9 mouse cellular contexts compared by ENCODE assay signal in the genomic region with DNA sequence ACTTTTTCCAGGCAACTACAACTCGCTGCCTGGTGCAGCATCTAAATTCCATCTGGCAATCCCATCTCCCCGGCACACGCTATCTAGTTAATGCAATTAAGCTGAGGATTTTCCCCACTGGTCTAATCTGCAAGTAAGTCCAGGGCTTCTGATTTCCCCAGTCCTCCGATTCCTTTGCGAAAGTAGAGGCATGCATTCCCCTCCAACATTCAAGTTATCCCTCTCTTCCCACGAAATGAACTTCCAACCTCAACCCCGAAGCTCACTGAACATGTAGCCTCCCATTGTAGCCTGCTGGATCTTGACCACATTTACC. TPM values are rescaled to one million over a fixed set of nuclear protein-coding genes. Genes with fewer than 3 reads are reported as not detected.
A peak's percentile ranks its signal among the peaks of the same experiment; 100 is the strongest.
DNase-seq lines count a peak whose midpoint lies in the region; ATAC-seq and TF ChIP-seq lines count a peak whose summit lies in the region.
"Had no signal": no experiment of that assay in that cellular context is flagged by ENCODE, and none has a peak within 500 bp of the region (broad histone marks: within the 10 kb centered on the region; RNA-seq: fewer than 3 reads in every experiment).

No protein-coding gene starts in this region.

- H3K4me3 ChIP-seq in left cerebral cortex, adult 2 months, result peak overlapping the region; percentile 67
- H3K4me3 ChIP-seq in forebrain, embryonic 10.5 days, result peak overlapping the region; percentile 84
- peak overlapping the region; percentile 54 for H3K4me3 ChIP-seq in limb, embryonic 10.5 days
- H3K4me3 ChIP-seq in neural tube, embryonic 14.5 days (ENCODE audit: low read depth, low read length), result peak overlapping the region; percentile 83

- TF ChIP-seq CTCF in left cerebral cortex, adult 2 months (IDR thresholded peaks at IDR 0.05), result no peak

- no peaks in the 10 kb centered on the region for H3K9me3 ChIP-seq in forebrain, embryonic 10.5 days
- no peaks in the 10 kb centered on the region for H3K9me3 ChIP-seq in limb, embryonic 10.5 days (replicated peaks)
- no peaks in the 10 kb centered on the region for H3K9me3 ChIP-seq in neural tube, embryonic 14.5 days (ENCODE audit: control insufficient read depth, low read length)

- intact Hi-C loops in left cerebral cortex, adult 2 months (cut with DNase I), result loop anchor here (10.0 kb wide), 4 partner anchors 111 to 1201 kb away; no protein-coding TSS in a partner anchor
- intact Hi-C loops in left cerebral cortex, postnatal 14 days (cut with DNase I), result loop anchor here (10.0 kb wide), 1 partner anchor 281 kb away; no protein-coding TSS in a partner anchor

- no peak for DNase-seq in left cerebral cortex, adult 2 months (ENCODE audit: extremely low spot score in 1 of 2, low spot score in 2 of 2)
- no peak for DNase-seq in left cerebral cortex, postnatal 14 days (ENCODE audit: low spot score in 2 of 2)
- DNase-seq in forebrain, embryonic 10.5 days (ENCODE audit: extremely low spot score, low spot score), result peak; percentile 43
- no peak for DNase-seq in limb, embryonic 10.5 days (ENCODE audit: low spot score)
- DNase-seq in T-cell, adult 2 months (ENCODE audit: low spot score), result no peak
- no peak for DNase-seq in left cerebral cortex, adult 18-20 months (ENCODE audit: low spot score in 2 of 2)
- DNase-seq in frontal cortex, postnatal 25 days (ENCODE audit: low spot score in 2 of 2), result no peak

- H3K36me3 ChIP-seq in forebrain, embryonic 10.5 days (replicated peaks), result no peaks in the 10 kb centered on the region
- no peaks in the 10 kb centered on the region for H3K36me3 ChIP-seq in limb, embryonic 10.5 days
- no peaks in the 10 kb centered on the region for H3K36me3 ChIP-seq in neural tube, embryonic 14.5 days (ENCODE audit: control insufficient read depth, insufficient read depth, low read length)

- no peak for ATAC-seq in neural tube, embryonic 14.5 days (ENCODE audit: low read depth)

- H3K4me1 ChIP-seq in forebrain, embryonic 10.5 days, result peaks cover 57% of the 10 kb centered on the region
- peaks cover 28% of the 10 kb centered on the region for H3K4me1 ChIP-seq in limb, embryonic 10.5 days
- peaks cover 4% of the 10 kb centered on the region; the same call in 1 of the 2 replicates for H3K4me1 ChIP-seq in neural tube, embryonic 14.5 days (ENCODE audit: control insufficient read depth, insufficient read depth, low read length)

- peaks cover 61% of the 10 kb centered on the region for H3K27me3 ChIP-seq in forebrain, embryonic 10.5 days (ENCODE audit: poor library complexity, severe bottlenecking)
- peaks cover 62% of the 10 kb centered on the region for H3K27me3 ChIP-seq in limb, embryonic 10.5 days (ENCODE audit: low read depth, poor library complexity, severe bottlenecking)
- H3K27me3 ChIP-seq in neural tube, embryonic 14.5 days (ENCODE audit: control insufficient read depth, insufficient read depth, low read length), result no peaks in the 10 kb centered on the region

- peak overlapping the region; percentile 86 for H3K9ac ChIP-seq in neural tube, embryonic 14.5 days (replicated peaks; ENCODE audit: low read depth, low read length)

- WGBS in forebrain, embryonic 10.5 days, result 2% methylated on average over 7 of the region's 7 CpGs
- WGBS in limb, embryonic 10.5 days, result 3% methylated on average over 7 of the region's 7 CpGs
- under 1% methylated on average over 7 of the region's 7 CpGs for WGBS in neural tube, embryonic 14.5 days

- H3K27ac ChIP-seq in left cerebral cortex, adult 2 months, result peak overlapping the region; percentile 78
- H3K27ac ChIP-seq in forebrain, embryonic 10.5 days, result peak overlapping the region; percentile 87
- no peak overlapping the region for H3K27ac ChIP-seq in limb, embryonic 10.5 days
- H3K27ac ChIP-seq in neural tube, embryonic 14.5 days (ENCODE audit: low read depth, low read length), result peak overlapping the region; percentile 95

- H3K4me2 ChIP-seq in neural tube, embryonic 14.5 days (ENCODE audit: low read depth, low read length), result peak overlapping the region; percentile 89

RNA-seq across cellular contexts. Expression of a gene that starts 25.3 kb away (rescaled TPM):
- total RNA-seq in left cerebral cortex, adult 2 months (2021), result 100 to 1,000 TPM; 104 to 114 TPM
- total RNA-seq in left cerebral cortex, postnatal 14 days (2021), result 100 to 1,000 TPM; 104 to 109 TPM
- 29.5 and 32.5 TPM in 2 replicates for polyA plus RNA-seq in forebrain, embryonic 10.5 days (2016; fragmentation: Nextera tagmentation; extraction: Ambion mirVana)
- polyA plus RNA-seq in limb, embryonic 10.5 days (2016; fragmentation: Nextera tagmentation; extraction: Ambion mirVana), result 3.4 and 3.9 TPM in 2 replicates
- polyA plus RNA-seq in neural tube, embryonic 14.5 days (2014; fragmentation: Nextera tagmentation; extraction: Ambion mirVana), result 172 and 215 TPM in 2 replicates
- total RNA-seq in left cerebral cortex, adult 18-20 months (2021), result 100 to 1,000 TPM in 1 of 2 experiments, 10 to 100 TPM in 1; 94.8 to 104 TPM
- total RNA-seq: hematopoietic stem cell, adult 5-6 weeks had no signal
